Mouse (Mus musculus) megakaryocyte, embryonic 14.5 days (primary cell): ENCODE measurements around the gene Nup153. TPM values are rescaled to one million over a fixed set of nuclear protein-coding genes. Genes with fewer than 3 reads are reported as not detected.
A peak's percentile ranks its signal among the peaks of the same experiment; 100 is the strongest.

Source experiments
- H3K27me3 ChIP-seq: replicated peaks from 2 replicates; pipeline ENCODE3; 2012; ENCODE audit warnings: inconsistent platforms
- H3K36me3 ChIP-seq: replicated peaks from 2 replicates; pipeline ENCODE3; 2012; ENCODE audit warnings: low read length, inconsistent platforms, mixed read lengths
- H3K4me1 ChIP-seq: 2 replicates; pipeline ENCODE4 v1.6.1; 2012; ENCODE audit warnings: inconsistent platforms
- H3K4me3 ChIP-seq: replicated peaks from 2 replicates; pipeline ENCODE3; 2012; ENCODE audit warnings: moderate library complexity, mild to moderate bottlenecking, inconsistent platforms
- H3K9me3 ChIP-seq: 2 replicates; pipeline ENCODE4 v1.6.1; 2012; ENCODE audit warnings: inconsistent platforms
- FLI1 ChIP-seq: IDR thresholded peaks from 2 replicates; pipeline ENCODE4 v1.6.1; 2012; ENCODE audit warnings: low read length, inconsistent platforms, mixed read lengths
- GATA1 ChIP-seq: IDR thresholded peaks from 3 replicates; pipeline ENCODE4 v1.6.1; 2012; ENCODE audit warnings: mixed read lengths, low read length, inconsistent platforms, borderline replicate concordance
- polyA plus RNA-seq: library from polyadenylated mRNA; stranded (reverse); fragments of >175 nt; gene quantifications from 2 replicates; pipeline ENCODE4 v1.2.3, GENCODE M21; 2012; ENCODE audit warnings: low replicate concordance; ENCODE audit not compliant: insufficient read depth

Nup153 gene
- polyA plus RNA-seq, 1 experiment: 2.4 TPM

DNA sequence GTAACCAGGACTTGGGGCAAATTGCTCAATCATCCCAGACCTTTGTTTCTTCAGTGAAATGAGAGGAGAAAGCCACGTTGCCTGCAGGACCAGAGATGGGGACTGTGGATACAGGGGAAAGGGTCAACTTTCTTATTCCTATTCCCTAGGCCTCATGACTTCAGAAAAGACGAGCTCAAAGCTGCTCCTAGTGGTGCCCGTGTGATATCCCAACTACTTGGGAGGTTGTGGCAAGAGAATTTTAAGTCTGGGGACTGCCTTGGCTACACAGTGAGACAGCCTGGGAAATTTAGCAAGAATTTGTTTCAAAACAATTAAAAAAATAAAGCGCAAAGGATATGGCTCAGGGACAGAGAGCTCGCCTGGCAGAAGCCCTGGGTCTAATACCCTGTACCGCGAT lies 30.2 kb upstream of the Nup153 start:
- H3K36me3 ChIP-seq: peaks cover 76% of the 10 kb centered on the region
- TF ChIP-seq GATA1: no peak
- TF ChIP-seq FLI1: no peak
- peaks cover 3% of the 10 kb centered on the region for H3K4me1 ChIP-seq
- H3K9me3 ChIP-seq: no peaks in the 10 kb centered on the region
- no peaks in the 10 kb centered on the region for H3K27me3 ChIP-seq
- H3K4me3 ChIP-seq: no peak overlapping the region

DNA sequence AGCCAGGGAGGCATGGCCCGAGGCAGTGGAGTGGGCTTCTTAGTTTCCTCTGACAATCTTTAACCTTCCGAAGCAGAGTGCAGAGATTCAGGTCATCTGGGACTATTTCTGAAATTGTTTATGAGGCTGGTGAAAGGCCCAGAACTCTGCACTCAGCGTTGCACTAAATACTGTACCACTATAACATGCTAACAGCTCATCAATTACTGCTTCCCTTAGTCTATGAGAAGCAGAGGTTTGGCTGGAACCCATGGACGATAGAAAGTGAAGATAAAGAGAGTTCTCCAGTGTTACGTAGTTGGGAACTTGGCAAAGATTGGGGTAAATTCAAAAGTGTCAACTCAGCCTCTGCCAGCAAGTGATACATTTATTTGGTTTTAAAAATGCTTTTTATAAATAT lies 25.6 kb upstream of the Nup153 start:
- Histone ChIP-seq H3K9me3 (no peaks in the 10 kb centered on the region), H3K27me3 (no peaks in the 10 kb centered on the region), H3K4me3 (no peak overlapping the region), H3K36me3 (peaks cover 71% of the 10 kb centered on the region), H3K4me1 (peaks cover 10% of the 10 kb centered on the region)
- no peak for TF ChIP-seq GATA1
- no peak for TF ChIP-seq FLI1

DNA sequence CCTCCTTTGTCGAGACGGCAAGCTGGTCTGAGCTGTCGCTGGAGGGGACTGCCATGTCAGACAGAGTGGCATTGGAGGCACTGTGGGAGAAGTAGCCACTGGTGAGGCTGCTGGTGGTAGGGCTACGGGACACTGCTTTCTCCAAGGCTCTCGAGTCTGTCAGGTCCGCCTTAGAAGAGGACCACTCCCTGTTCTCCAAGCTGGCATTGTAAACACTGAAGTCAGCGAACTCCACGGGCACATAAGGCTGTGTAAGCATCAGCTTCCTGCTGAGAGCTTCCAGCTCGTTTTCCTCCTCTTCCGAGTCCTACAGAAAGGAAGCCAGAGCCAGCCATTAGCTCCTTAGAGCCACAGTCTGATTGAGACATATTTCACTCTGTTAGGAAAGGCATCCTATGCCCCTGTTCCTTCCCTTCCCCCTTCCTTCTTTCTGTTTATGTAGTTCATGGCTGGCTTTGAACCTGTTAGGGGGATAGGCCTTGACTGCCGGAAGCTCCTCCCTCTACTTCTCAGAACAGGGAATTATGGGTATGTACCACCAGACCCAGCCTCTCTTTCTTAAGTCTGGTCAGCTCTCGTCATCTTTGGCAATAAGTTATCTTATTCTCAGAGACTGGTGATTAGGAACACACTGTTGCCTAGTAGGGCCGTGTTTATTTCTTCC lies 25.0 kb upstream of the Nup153 start:
- Histone ChIP-seq H3K9me3 (no peaks in the 10 kb centered on the region), H3K4me3 (no peak overlapping the region), H3K36me3 (peaks cover 70% of the 10 kb centered on the region), H3K27me3 (no peaks in the 10 kb centered on the region), H3K4me1 (peaks cover 16% of the 10 kb centered on the region)
- no peak for TF ChIP-seq GATA1
- no peak for TF ChIP-seq FLI1

DNA sequence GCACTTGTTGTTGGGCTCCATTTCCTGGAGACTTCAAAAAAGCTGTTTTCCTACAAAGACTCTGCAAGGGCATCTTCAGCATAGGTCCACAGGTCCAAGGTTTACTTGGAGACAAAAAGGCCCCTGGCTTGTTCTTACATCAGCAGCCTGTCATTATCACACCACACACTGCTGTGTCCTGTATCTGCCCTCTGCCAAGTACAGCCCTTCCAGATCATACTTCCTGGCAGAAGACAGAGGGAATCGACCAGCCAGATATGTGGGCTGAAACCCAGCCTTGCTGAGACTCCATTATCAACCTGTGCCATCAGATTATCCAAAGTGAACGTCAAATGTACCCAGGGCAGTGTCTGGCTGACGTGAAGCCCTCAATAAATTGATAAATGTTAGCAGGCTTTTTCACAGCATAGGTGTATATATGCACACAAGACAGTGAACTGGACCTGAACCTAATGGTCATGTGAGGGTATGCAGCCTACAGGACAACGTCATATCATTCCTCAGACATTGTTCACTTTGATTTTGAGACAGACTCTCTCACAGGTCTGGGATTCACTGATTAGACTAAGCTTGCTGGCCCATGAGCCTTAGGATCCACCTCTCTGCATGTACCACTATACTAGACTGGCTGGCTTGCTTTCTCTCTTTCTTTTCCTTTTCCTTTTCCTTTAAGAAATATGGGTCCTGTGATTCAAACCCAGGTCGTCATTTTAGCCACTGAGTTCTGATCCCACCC lies 20.6 kb upstream of the Nup153 start:
- peaks cover 48% of the 10 kb centered on the region for H3K36me3 ChIP-seq
- H3K4me3 ChIP-seq: no peak overlapping the region
- no peak for TF ChIP-seq GATA1
- no peak for TF ChIP-seq FLI1
- H3K4me1 ChIP-seq: peaks cover 36% of the 10 kb centered on the region
- H3K9me3 ChIP-seq: no peaks in the 10 kb centered on the region
- no peaks in the 10 kb centered on the region for H3K27me3 ChIP-seq

DNA sequence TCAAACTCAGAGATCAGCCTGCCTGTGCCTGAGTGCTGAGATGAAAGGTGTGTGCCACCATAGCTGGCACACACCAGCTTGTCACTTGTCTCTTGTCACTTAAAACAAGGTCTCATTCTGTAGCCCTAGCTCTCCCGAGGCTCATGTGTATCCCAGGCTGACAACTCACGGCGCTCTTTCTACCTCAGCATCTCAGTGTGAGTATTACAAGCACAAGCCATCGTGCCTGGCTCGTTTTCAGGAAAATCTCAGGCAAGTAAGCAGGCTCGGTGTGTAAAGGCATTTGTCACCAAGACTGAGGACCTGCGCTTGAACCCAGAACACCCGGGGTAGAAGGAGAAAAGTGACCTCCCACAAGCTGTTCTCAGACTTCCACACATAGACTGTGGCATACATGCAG lies 16.1 kb upstream of the Nup153 start:
- Histone ChIP-seq H3K36me3 (peaks cover 6% of the 10 kb centered on the region), H3K27me3 (no peaks in the 10 kb centered on the region), H3K4me3 (no peak overlapping the region), H3K4me1 (peaks cover 57% of the 10 kb centered on the region), H3K9me3 (no peaks in the 10 kb centered on the region)
- TF ChIP-seq FLI1 (no peak), GATA1 (no peak)

DNA sequence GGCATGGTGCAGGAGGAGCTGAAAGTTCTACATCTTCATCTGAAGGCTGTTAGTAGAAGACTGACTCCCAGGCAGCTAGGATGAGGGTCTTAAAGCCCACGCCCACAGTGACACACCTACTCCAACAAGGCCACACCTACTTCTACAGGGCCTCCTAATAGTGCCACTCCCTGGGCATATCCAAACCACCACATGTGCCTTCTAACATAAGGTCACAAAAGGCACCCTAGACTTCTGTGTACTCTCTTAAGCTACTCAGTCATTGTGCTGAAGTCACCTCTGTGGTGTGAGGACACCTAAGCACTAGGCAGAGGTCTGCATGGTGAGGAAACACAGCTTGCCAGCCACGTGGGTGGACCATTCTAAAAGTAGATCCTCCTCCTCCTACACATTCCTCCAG lies 14.6 kb upstream of the Nup153 start:
- Histone ChIP-seq H3K9me3 (no peaks in the 10 kb centered on the region), H3K4me1 (peaks cover 51% of the 10 kb centered on the region), H3K27me3 (no peaks in the 10 kb centered on the region), H3K4me3 (no peak overlapping the region), H3K36me3 (no peaks in the 10 kb centered on the region)
- TF ChIP-seq GATA1 (no peak), FLI1 (no peak)

DNA sequence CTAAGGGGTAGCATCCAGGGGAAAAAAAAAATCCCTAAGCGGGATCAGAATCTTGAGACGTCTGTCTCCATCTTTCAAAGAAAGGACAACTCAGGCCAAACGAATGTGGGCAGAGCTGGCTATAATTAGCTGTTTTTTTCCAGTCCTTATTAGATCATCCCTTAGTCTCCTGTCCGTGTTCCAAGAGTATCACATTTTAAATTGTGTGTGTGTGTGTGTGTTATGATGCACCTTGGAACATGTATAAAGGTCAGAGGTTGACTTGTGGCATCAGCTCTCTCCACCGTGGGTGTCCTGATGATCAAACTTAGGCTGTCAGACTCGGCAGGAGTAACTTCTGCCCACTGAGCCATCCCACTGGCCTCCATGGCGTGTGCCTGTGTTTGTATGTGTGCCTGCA lies 11.7 kb upstream of the Nup153 start:
- Histone ChIP-seq H3K4me3 (no peak overlapping the region), H3K27me3 (no peaks in the 10 kb centered on the region), H3K9me3 (no peaks in the 10 kb centered on the region), H3K4me1 (peaks cover 60% of the 10 kb centered on the region), H3K36me3 (no peaks in the 10 kb centered on the region)
- TF ChIP-seq FLI1 (no peak), GATA1 (no peak)

DNA sequence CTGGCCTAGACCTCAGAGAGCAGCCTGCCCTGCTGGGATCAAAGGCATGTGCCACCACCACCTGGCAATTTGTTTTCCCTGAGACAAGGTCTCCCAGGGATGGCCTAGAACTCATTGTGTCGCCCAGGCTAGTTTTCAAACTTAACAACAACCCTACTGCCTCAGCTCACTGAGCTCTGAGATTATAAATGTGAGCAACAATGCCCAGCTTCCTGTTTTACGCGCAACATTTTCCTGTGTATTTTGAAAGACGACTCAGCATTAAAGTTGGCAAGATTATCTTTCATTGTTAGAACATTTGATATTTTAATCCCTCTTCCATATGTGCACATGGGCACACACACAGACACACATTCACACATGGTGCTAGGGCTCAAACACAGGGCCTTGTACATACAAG lies 9.7 kb upstream of the Nup153 start:
- Histone ChIP-seq H3K36me3 (no peaks in the 10 kb centered on the region), H3K4me3 (peak overlapping the region; percentile 42), H3K27me3 (no peaks in the 10 kb centered on the region), H3K9me3 (no peaks in the 10 kb centered on the region), H3K4me1 (peaks cover 53% of the 10 kb centered on the region)
- TF ChIP-seq GATA1: no peak
- TF ChIP-seq FLI1: no peak

DNA sequence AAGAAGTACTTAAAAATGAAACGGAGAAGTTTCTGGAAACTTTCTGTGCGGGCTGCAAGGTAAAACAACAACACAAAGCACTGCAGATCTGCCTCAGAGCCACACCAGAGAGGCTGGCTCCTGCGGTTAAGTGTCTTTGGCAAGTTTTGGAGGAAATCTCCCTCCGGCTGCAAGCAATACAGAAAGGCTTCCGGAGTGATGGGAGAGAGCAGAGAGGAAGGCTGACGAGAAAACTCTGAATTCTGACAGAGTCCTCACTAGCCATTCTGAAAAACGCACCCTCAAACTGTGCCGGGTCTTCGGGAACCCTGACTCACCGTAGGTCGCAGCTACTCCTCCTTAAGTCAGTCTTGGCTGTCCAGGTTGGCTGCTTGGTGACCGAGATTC lies 8.7 kb upstream of the Nup153 start:
- Histone ChIP-seq H3K36me3 (no peaks in the 10 kb centered on the region), H3K9me3 (no peaks in the 10 kb centered on the region), H3K4me3 (peak overlapping the region; percentile 95), H3K4me1 (peaks cover 50% of the 10 kb centered on the region), H3K27me3 (no peaks in the 10 kb centered on the region)
- TF ChIP-seq FLI1 (no peak), GATA1 (no peak)

DNA sequence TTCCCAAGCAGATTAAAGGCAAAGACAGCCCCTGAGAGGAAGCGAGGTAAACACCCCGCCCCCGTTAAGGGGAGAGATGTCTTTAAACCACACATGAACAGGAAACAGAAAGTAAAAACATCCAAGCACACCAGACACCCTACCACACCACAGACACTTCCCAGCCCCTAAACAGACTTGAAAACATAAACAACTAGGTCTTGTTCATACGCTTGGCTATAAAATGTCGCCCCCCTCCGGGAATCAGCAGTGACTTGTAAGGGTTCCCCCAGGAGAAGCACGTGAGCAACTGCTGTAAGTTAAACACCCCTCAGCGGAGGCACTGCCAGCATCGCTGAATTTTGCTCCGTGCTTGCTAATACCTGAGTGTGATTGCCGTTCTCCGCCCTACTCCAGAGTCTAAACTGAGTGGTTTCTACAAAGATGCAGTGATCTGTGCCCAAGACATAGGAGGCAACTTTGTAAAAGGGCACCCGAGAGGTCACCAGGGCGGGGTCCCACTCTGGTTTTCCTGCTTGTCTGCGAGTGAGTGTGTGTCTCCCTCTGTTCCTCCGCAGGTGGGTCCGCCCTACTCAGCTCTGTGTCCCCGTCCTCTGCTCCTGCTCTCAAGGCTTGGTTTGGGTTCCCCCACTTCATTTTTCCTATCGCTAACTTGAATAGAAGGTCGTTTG lies 8.2 kb upstream of the Nup153 start:
- H3K36me3 ChIP-seq: no peaks in the 10 kb centered on the region
- H3K4me1 ChIP-seq: peaks cover 47% of the 10 kb centered on the region
- H3K9me3 ChIP-seq: no peaks in the 10 kb centered on the region
- no peak for TF ChIP-seq GATA1
- no peak for TF ChIP-seq FLI1
- peak overlapping the region; percentile 95 for H3K4me3 ChIP-seq
- no peaks in the 10 kb centered on the region for H3K27me3 ChIP-seq
